Mouse (Mus musculus) testis, adult 2 months (tissue): ENCODE measurements around the gene Aoc2.

Experiments
- CTCF ChIP-seq: fragments of 200-500 bp; IDR thresholded peaks from 2 replicates; pipeline ENCODE4 v1.5.1; 2012; ENCODE audit warnings: low read depth, mild to moderate bottlenecking, inconsistent platforms, low read length, moderate library complexity; ENCODE audit not compliant: control insufficient read depth, insufficient read depth, insufficient replicate concordance
- POLR2A ChIP-seq: fragments of 200-500 bp; IDR thresholded peaks from 2 replicates; pipeline ENCODE4 v1.6.1; 2012; ENCODE audit warnings: low read depth, mild to moderate bottlenecking, inconsistent platforms, low read length, moderate library complexity; ENCODE audit not compliant: control insufficient read depth

GRCm38 (mm10) chr11:101300881-101301280, 24.0 kb upstream of the Aoc2 start:
- TF ChIP-seq CTCF, result 0 out of 2 replicates have a peak, but pooled peaks have one; percentile 4
- TF ChIP-seq POLR2A, result no peak
